Mouse (Mus musculus): ENCODE results near the gene Thnsl1.

- TF ChIP-seq CTCF (IDR thresholded peaks at IDR 0.05; ENCODE audit: extremely low read depth, insufficient read depth, insufficient read length, insufficient replicate concordance) (no peak), POLR2A (IDR thresholded peaks at IDR 0.05; ENCODE audit: low read depth, low read length) (no peak)
These were observed 58.5 kb downstream of the Thnsl1 start for GRCm38 (mm10) chr2:21264031-21264430.
